Mouse (Mus musculus): ENCODE measurements at regions not wholly inside any gene's neighbourhood (a gene's known extent, or its start where the extent isn't known, plus 50 kb on each side); places are given as distances from the start of the nearest gene placed in this dataset.
A peak's percentile ranks its signal among the peaks of the same experiment; 100 is the strongest.

GRCm38 (mm10) chr2:50914176-50914575 lies 234.7 kb downstream of the Rnd3 start:
- ATAC-seq (ENCODE audit: insufficient number of reproducible peaks, low FRiP score, low TSS enrichment, low read depth): no peak
- no peaks in the 10 kb centered on the region for H3K9me3 ChIP-seq
- no peaks in the 10 kb centered on the region for H3K27me3 ChIP-seq
- no peak overlapping the region for H3K9ac ChIP-seq
- no peak overlapping the region for H3K4me2 ChIP-seq
- H3K4me3 ChIP-seq: no peak overlapping the region
- H3K27ac ChIP-seq: no peak overlapping the region
- H3K4me1 ChIP-seq: no peaks in the 10 kb centered on the region
- no peaks in the 10 kb centered on the region for H3K36me3 ChIP-seq

- Histone ChIP-seq H3K27me3 (no peaks in the 10 kb centered on the region), H3K36me3 (no peaks in the 10 kb centered on the region), H3K9ac (no peak overlapping the region), H3K4me3 (no peak overlapping the region), H3K9me3 (no peaks in the 10 kb centered on the region), H3K4me1 (no peaks in the 10 kb centered on the region), H3K27ac (no peak overlapping the region), H3K4me2 (no peak overlapping the region)
- no peak for ATAC-seq (ENCODE audit: insufficient number of reproducible peaks, low FRiP score, low TSS enrichment, low read depth)
- 87% methylated on average over 3 of the region's 3 CpGs for WGBS
These were observed 240.1 kb downstream of the Rnd3 start for GRCm38 (mm10) chr2:50908762-50909161.

- Histone ChIP-seq H3K27me3 (no peaks in the 10 kb centered on the region), H3K4me3 (no peak overlapping the region), H3K36me3 (no peaks in the 10 kb centered on the region), H3K27ac (no peak overlapping the region), H3K9me3 (no peaks in the 10 kb centered on the region), H3K9ac (no peak overlapping the region), H3K4me2 (no peak overlapping the region), H3K4me1 (no peaks in the 10 kb centered on the region)
- ATAC-seq (ENCODE audit: insufficient number of reproducible peaks, low FRiP score, low TSS enrichment, low read depth): no peak
- 73% methylated on average over 8 of the region's 8 CpGs for WGBS
These were observed 246.2 kb downstream of the Rnd3 start for GRCm38 (mm10) chr2:50902701-50903100.

- ATAC-seq (ENCODE audit: insufficient number of reproducible peaks, low FRiP score, low TSS enrichment, low read depth): no peak
- Histone ChIP-seq H3K27ac (no peak overlapping the region), H3K4me1 (no peaks in the 10 kb centered on the region), H3K27me3 (no peaks in the 10 kb centered on the region), H3K4me3 (no peak overlapping the region), H3K36me3 (no peaks in the 10 kb centered on the region), H3K4me2 (no peak overlapping the region), H3K9ac (no peak overlapping the region), H3K9me3 (no peaks in the 10 kb centered on the region)
- WGBS: 77% methylated on average over 9 of the region's 9 CpGs
These were observed 246.7 kb downstream of the Rnd3 start for GRCm38 (mm10) chr2:50902220-50902619.

GRCm38 (mm10) chr2:50888992-50889391 lies 259.9 kb downstream of the Rnd3 start:
- WGBS: 43% methylated on average over 5 of the region's 5 CpGs
- no peak overlapping the region for H3K9ac ChIP-seq
- no peaks in the 10 kb centered on the region for H3K27me3 ChIP-seq
- no peak overlapping the region for H3K27ac ChIP-seq
- H3K4me1 ChIP-seq: peaks cover 12% of the 10 kb centered on the region
- no peaks in the 10 kb centered on the region for H3K9me3 ChIP-seq
- H3K36me3 ChIP-seq: no peaks in the 10 kb centered on the region
- H3K4me2 ChIP-seq: no peak overlapping the region
- no peak overlapping the region for H3K4me3 ChIP-seq
- ATAC-seq (ENCODE audit: insufficient number of reproducible peaks, low FRiP score, low TSS enrichment, low read depth): no peak

- no peak for ATAC-seq (ENCODE audit: insufficient number of reproducible peaks, low FRiP score, low TSS enrichment, low read depth)
- Histone ChIP-seq H3K27ac (no peak overlapping the region), H3K27me3 (no peaks in the 10 kb centered on the region), H3K4me2 (no peak overlapping the region), H3K4me1 (peaks cover 12% of the 10 kb centered on the region), H3K9ac (no peak overlapping the region), H3K36me3 (no peaks in the 10 kb centered on the region), H3K4me3 (no peak overlapping the region), H3K9me3 (no peaks in the 10 kb centered on the region)
- WGBS: 85% methylated on average over 4 of the region's 4 CpGs
These were observed 261.0 kb downstream of the Rnd3 start for GRCm38 (mm10) chr2:50887954-50888353.

GRCm38 (mm10) chr2:50885924-50886315 lies 263.0 kb downstream of the Rnd3 start:
- Histone ChIP-seq H3K4me2 (no peak overlapping the region), H3K9me3 (no peaks in the 10 kb centered on the region), H3K4me3 (no peak overlapping the region), H3K4me1 (peaks cover 12% of the 10 kb centered on the region), H3K27ac (peak overlapping the region; percentile 24; the same call in 1 of the 2 replicates), H3K27me3 (no peaks in the 10 kb centered on the region), H3K9ac (no peak overlapping the region), H3K36me3 (no peaks in the 10 kb centered on the region)
- 16% methylated on average over 7 of the region's 7 CpGs for WGBS
- ATAC-seq (ENCODE audit: insufficient number of reproducible peaks, low FRiP score, low TSS enrichment, low read depth): no peak

- Histone ChIP-seq H3K27me3 (no peaks in the 10 kb centered on the region), H3K27ac (peak overlapping the region; percentile 24; the same call in 1 of the 2 replicates)
These were observed 263.5 kb downstream of the Rnd3 start for GRCm38 (mm10) chr2:50885280-50885923.

GRCm38 (mm10) chr2:50881514-50882038 lies 267.3 kb downstream of the Rnd3 start:
- 94% methylated on average over 4 of the region's 4 CpGs for WGBS
- H3K27me3 ChIP-seq: no peaks in the 10 kb centered on the region
- H3K9ac ChIP-seq: no peak overlapping the region
- H3K4me1 ChIP-seq: peaks cover 17% of the 10 kb centered on the region
- ATAC-seq (ENCODE audit: insufficient number of reproducible peaks, low FRiP score, low TSS enrichment, low read depth): no peak
- H3K9me3 ChIP-seq: no peaks in the 10 kb centered on the region
- H3K4me2 ChIP-seq: no peak overlapping the region
- no peak overlapping the region for H3K27ac ChIP-seq
- H3K36me3 ChIP-seq: no peaks in the 10 kb centered on the region
- no peak overlapping the region for H3K4me3 ChIP-seq

More at GRCm38 (mm10) chr2:50885280-50885923, 263.5 kb downstream of the Rnd3 start:
- no peak for ATAC-seq (ENCODE audit: insufficient number of reproducible peaks, low FRiP score, low TSS enrichment, low read depth)
- Histone ChIP-seq H3K36me3 (no peaks in the 10 kb centered on the region), H3K9me3 (no peaks in the 10 kb centered on the region), H3K4me3 (no peak overlapping the region), H3K9ac (no peak overlapping the region), H3K4me1 (peaks cover 12% of the 10 kb centered on the region), H3K4me2 (no peak overlapping the region)
- 51% methylated on average over 4 of the region's 4 CpGs for WGBS

- Histone ChIP-seq H3K9me3 (no peaks in the 10 kb centered on the region), H3K4me1 (peaks cover 12% of the 10 kb centered on the region), H3K27me3 (no peaks in the 10 kb centered on the region), H3K27ac (no peak overlapping the region), H3K4me2 (no peak overlapping the region), H3K9ac (no peak overlapping the region), H3K4me3 (no peak overlapping the region), H3K36me3 (no peaks in the 10 kb centered on the region)
- ATAC-seq (ENCODE audit: insufficient number of reproducible peaks, low FRiP score, low TSS enrichment, low read depth): no peak
- WGBS: 94% methylated on average over 4 of the region's 4 CpGs
These were observed 268.1 kb downstream of the Rnd3 start for GRCm38 (mm10) chr2:50880806-50881205.

- Histone ChIP-seq H3K36me3 (no peaks in the 10 kb centered on the region), H3K9ac (no peak overlapping the region), H3K27me3 (no peaks in the 10 kb centered on the region), H3K4me3 (0 out of 2 replicates have a peak overlapping the region, but pooled peaks have one; percentile 9), H3K9me3 (no peaks in the 10 kb centered on the region), H3K4me2 (peak overlapping the region; percentile 25), H3K4me1 (peaks cover 9% of the 10 kb centered on the region; the same call in 1 of the 2 replicates), H3K27ac (peak overlapping the region; percentile 81)
- 34% methylated on average over 17 of the region's 17 CpGs for WGBS
- peak; percentile 80 for ATAC-seq (ENCODE audit: insufficient number of reproducible peaks, low FRiP score, low TSS enrichment, low read depth)
These were observed 271.2 kb downstream of the Rnd3 start for GRCm38 (mm10) chr2:50877716-50878115.

GRCm38 (mm10) chr2:50875072-50875471 lies 273.8 kb downstream of the Rnd3 start:
- no peak overlapping the region for H3K27ac ChIP-seq
- WGBS: 91% methylated on average over 6 of the region's 6 CpGs
- peaks cover 9% of the 10 kb centered on the region; the same call in 1 of the 2 replicates for H3K4me1 ChIP-seq
- no peaks in the 10 kb centered on the region for H3K9me3 ChIP-seq
- H3K36me3 ChIP-seq: no peaks in the 10 kb centered on the region
- no peak overlapping the region for H3K4me3 ChIP-seq
- no peaks in the 10 kb centered on the region for H3K27me3 ChIP-seq
- no peak overlapping the region for H3K9ac ChIP-seq
- no peak overlapping the region for H3K4me2 ChIP-seq
- no peak for ATAC-seq (ENCODE audit: insufficient number of reproducible peaks, low FRiP score, low TSS enrichment, low read depth)

All from limb, embryonic 15.5 days (tissue).